Comparison of ENCODE assay signal across 15 mouse cellular contexts in genomic region chr17:14111692-14112091, GRCm38 (mm10). TPM values are rescaled to one million over a fixed set of nuclear protein-coding genes. Genes with fewer than 3 reads are reported as not detected.
DNase-seq lines count a peak whose midpoint lies in the region; ATAC-seq and TF ChIP-seq lines count a peak whose summit lies in the region.
"Not testable (repeated sequence)": the region's sequence is repeated elsewhere in the genome, so short reads cannot be mapped to it uniquely, and the experiment has no call there.
"Had no signal": no experiment of that assay in that cellular context is flagged by ENCODE, and none has a peak within 500 bp of the region (broad histone marks: within the 10 kb centered on the region; RNA-seq: fewer than 3 reads in every experiment).

No protein-coding gene starts in this region.

- H3K79me3 ChIP-seq in C2C12 (ENCODE audit: low read depth), result not testable (repeated sequence)

- not testable (repeated sequence) for H3K9ac ChIP-seq in heart, postnatal 0 days (replicated peaks; ENCODE audit: low read depth, low read length)

- peak; percentile 19 for DNase-seq in adrenal gland, postnatal 10 days
- peak; percentile 7 for DNase-seq in embryo, embryonic 9.5 days (ENCODE audit: extremely low spot score)
- DNase-seq in heart, postnatal 0 days (ENCODE audit: low spot score), result not testable (repeated sequence)
- DNase-seq in kidney, adult 9 months, result peak; percentile 47
- peak; percentile 19 to 43 for DNase-seq in left cerebral cortex, adult 18-20 months (ENCODE audit: low spot score in 2 of 2)
- peak; percentile 26 for DNase-seq in lung, postnatal 14 days
- peak; percentile 48 to 57 for DNase-seq in right cerebral cortex, adult 2 months (ENCODE audit: low spot score in 2 of 2)

- not testable (repeated sequence) for H3K27ac ChIP-seq in heart, postnatal 0 days (ENCODE audit: low read depth)

- not testable (repeated sequence) for H3ac ChIP-seq in C2C12 (ENCODE audit: control insufficient read depth, insufficient read length, low read depth)

- not testable (repeated sequence) for H3K27me3 ChIP-seq in C2C12 (ENCODE audit: control insufficient read depth, insufficient read depth, insufficient read length); heart, postnatal 0 days (ENCODE audit: control insufficient read depth, insufficient read depth, low read length)

- H3K36me3 ChIP-seq in C2C12 (ENCODE audit: control insufficient read depth, insufficient read depth); heart, postnatal 0 days (replicated peaks; ENCODE audit: control insufficient read depth, insufficient read depth, low read length): not testable (repeated sequence)

- H3K79me2 ChIP-seq in C2C12 (ENCODE audit: control insufficient read depth, insufficient read depth), result not testable (repeated sequence)

- not testable (repeated sequence) for TF ChIP-seq EP300 in heart, postnatal 0 days (IDR thresholded peaks at IDR 0.05; ENCODE audit: low read depth)

- TF ChIP-seq CTCF in C2C12 (IDR thresholded peaks at IDR 0.05; ENCODE audit: control insufficient read depth, insufficient read depth, insufficient read length), result peak; percentile 14
- TF ChIP-seq CTCF in heart, postnatal 0 days (IDR thresholded peaks at IDR 0.05; ENCODE audit: low read depth), result peak; percentile 62

- not testable (repeated sequence) for H3K4me3 ChIP-seq in C2C12 (ENCODE audit: insufficient read depth, poor library complexity, severe bottlenecking); heart, postnatal 0 days (ENCODE audit: low read depth, low read length)

- ATAC-seq in heart, postnatal 0 days (ENCODE audit: insufficient read depth, low read depth), result not testable (repeated sequence)

- not testable (repeated sequence) for H3K4me2 ChIP-seq in heart, postnatal 0 days (ENCODE audit: low read depth, low read length)

- H3K9me3 ChIP-seq in heart, postnatal 0 days (replicated peaks; ENCODE audit: control insufficient read depth, low read length), result not testable (repeated sequence)

- WGBS in heart, postnatal 0 days, result 0% methylated on average over 1 of the region's 1 CpGs

- H3K4me1 ChIP-seq in heart, postnatal 0 days (ENCODE audit: control insufficient read depth, insufficient read depth), result not testable (repeated sequence)

RNA-seq across cellular contexts. Expression of gene Gm7358, which starts 52.4 kb away (rescaled TPM):
- not detected for polyA plus RNA-seq in C2C12 (2012; fragmentation: generic; extraction: Trizol)
- total RNA-seq in adrenal gland, postnatal 10 days (2021), result not detected
- total RNA-seq in heart, postnatal 0 days (2014; rRNA removed; ENCODE audit: low replicate concordance), result not detected in 2 replicates
- not detected in 2 replicates for polyA plus RNA-seq in heart, postnatal 0 days (2015; fragmentation: Nextera tagmentation; extraction: Ambion mirVana)
- total RNA-seq in left cerebral cortex, adult 18-20 months (2021), result not detected
- polyA plus RNA-seq: erythroblast, embryonic 14.5 days; hindbrain, embryonic 15.5 days; kidney, embryonic 16.5 days; limb, embryonic 10.5 days; lung, adult 2 months; midbrain, embryonic 13.5 days; neural tube, embryonic 12.5 days had no signal
